Mouse (Mus musculus): ENCODE measurements at regions not wholly inside any gene's neighbourhood (a gene's known extent, or its start where the extent isn't known, plus 50 kb on each side); places are given as distances from the start of the nearest gene placed in this dataset.
"Not testable (repeated sequence)": the region's sequence is repeated elsewhere in the genome, so short reads cannot be mapped to it uniquely, and the experiment has no call there.

- no peak for DNase-seq (ENCODE audit: extremely low spot score, low read depth, low spot score)
Measured at GRCm38 (mm10) chr7:83391388-83391787, 193.3 kb upstream of the Tmc3 start.

- DNase-seq (ENCODE audit: extremely low spot score, low read depth, low spot score), result no peak
Measured at GRCm38 (mm10) chr7:83392181-83392580, 192.5 kb upstream of the Tmc3 start.

GRCm38 (mm10) chr7:83392625-83393024, 192.1 kb upstream of the Tmc3 start:
- DNase-seq (ENCODE audit: extremely low spot score, low read depth, low spot score), result no peak

GRCm38 (mm10) chr7:83394156-83394555, 190.6 kb upstream of the Tmc3 start:
- no peak for DNase-seq (ENCODE audit: extremely low spot score, low read depth, low spot score)

- DNase-seq (ENCODE audit: extremely low spot score, low read depth, low spot score), result no peak
Measured at GRCm38 (mm10) chr7:83399668-83400067, 185.1 kb upstream of the Tmc3 start.

GRCm38 (mm10) chr7:83401001-83401400, 183.7 kb upstream of the Tmc3 start:
- DNase-seq (ENCODE audit: extremely low spot score, low read depth, low spot score), result no peak

- DNase-seq (ENCODE audit: extremely low spot score, low read depth, low spot score), result not testable (repeated sequence)
Measured at GRCm38 (mm10) chr7:83412745-83413144, 172.0 kb upstream of the Tmc3 start.

- no peak for DNase-seq (ENCODE audit: extremely low spot score, low read depth, low spot score)
Measured at GRCm38 (mm10) chr7:83429929-83430556, 154.7 kb upstream of the Tmc3 start.

GRCm38 (mm10) chr7:83431094-83431493, 153.6 kb upstream of the Tmc3 start:
- no peak for DNase-seq (ENCODE audit: extremely low spot score, low read depth, low spot score)

GRCm38 (mm10) chr7:83432843-83433242, 151.9 kb upstream of the Tmc3 start:
- no peak for DNase-seq (ENCODE audit: extremely low spot score, low read depth, low spot score)

- DNase-seq (ENCODE audit: extremely low spot score, low read depth, low spot score), result no peak
Measured at GRCm38 (mm10) chr7:83433959-83434715, 150.6 kb upstream of the Tmc3 start.

- DNase-seq (ENCODE audit: extremely low spot score, low read depth, low spot score), result no peak
Measured at GRCm38 (mm10) chr7:83438538-83439393, 146.0 kb upstream of the Tmc3 start.

- DNase-seq (ENCODE audit: extremely low spot score, low read depth, low spot score), result peak; percentile 68
Measured at GRCm38 (mm10) chr7:83443596-83444278, 141.0 kb upstream of the Tmc3 start.

- DNase-seq (ENCODE audit: extremely low spot score, low read depth, low spot score), result no peak
Measured at GRCm38 (mm10) chr7:83444279-83444615, 140.5 kb upstream of the Tmc3 start.

GRCm38 (mm10) chr7:83445181-83445926, 139.4 kb upstream of the Tmc3 start:
- no peak for DNase-seq (ENCODE audit: extremely low spot score, low read depth, low spot score)

- no peak for DNase-seq (ENCODE audit: extremely low spot score, low read depth, low spot score)
Measured at GRCm38 (mm10) chr7:83450346-83450745, 134.4 kb upstream of the Tmc3 start.

- DNase-seq (ENCODE audit: extremely low spot score, low read depth, low spot score), result no peak
Measured at GRCm38 (mm10) chr7:83452309-83452708, 132.4 kb upstream of the Tmc3 start.

- peak; percentile 92 for DNase-seq (ENCODE audit: extremely low spot score, low read depth, low spot score)
Measured at GRCm38 (mm10) chr7:83459520-83459919, 125.2 kb upstream of the Tmc3 start.

GRCm38 (mm10) chr7:83467006-83467405, 117.7 kb upstream of the Tmc3 start:
- no peak for DNase-seq (ENCODE audit: extremely low spot score, low read depth, low spot score)

GRCm38 (mm10) chr7:83469856-83470255, 114.9 kb upstream of the Tmc3 start:
- DNase-seq (ENCODE audit: extremely low spot score, low read depth, low spot score), result not testable (repeated sequence)

Data from hindlimb bud, embryonic 11.5 days (tissue).